Mouse (Mus musculus): ENCODE measurements at regions not wholly inside any gene's neighbourhood (a gene's known extent, or its start where the extent isn't known, plus 50 kb on each side); places are given as distances from the start of the nearest gene placed in this dataset.
"Not testable (repeated sequence)": the region's sequence is repeated elsewhere in the genome, so short reads cannot be mapped to it uniquely, and the experiment has no call there.

GRCm38 (mm10) chr5:28751821-28752220, 284.8 kb upstream of the Shh start:
- TF ChIP-seq POLR2A (IDR thresholded peaks at IDR 0.05; ENCODE audit: low read depth, low read length); CTCF (conservative IDR thresholded peaks at IDR 0.05; ENCODE audit: insufficient read depth, insufficient read length, low read depth, low read length): not testable (repeated sequence)
